Mouse (Mus musculus): ENCODE measurements around the gene Ndufa1.
"Not testable (repeated sequence)": the region's sequence is repeated elsewhere in the genome, so short reads cannot be mapped to it uniquely, and the experiment has no call there.

Gene Ndufa1

GRCm38 (mm10) chrX:37191105-37191743 lies at the start of gene Ndufa1, which contains the start of gene Rnf113a1:
Ndufa1 (minus strand) TSS chrX:37191163.
Rnf113a1 (plus strand) TSS chrX:37191245.
- DNase-seq (ENCODE audit: low spot score in 2 of 2), result peak; percentile 76

GRCm38 (mm10) chrX:37222158-37222557 lies 31.2 kb upstream of the Ndufa1 start, which contains the start of gene Rhox1:
Rhox1 (minus strand) TSS chrX:37222258.
- not testable (repeated sequence) for DNase-seq (ENCODE audit: low spot score in 2 of 2)

- no peak for DNase-seq (ENCODE audit: low spot score in 2 of 2)
Observed at GRCm38 (mm10) chrX:37210941-37211340, 20.0 kb upstream of the Ndufa1 start, which contains the start of gene Gm9. Gm9 (minus strand) TSS chrX:37211041.

- no peak for DNase-seq (ENCODE audit: low spot score in 2 of 2)
Observed at GRCm38 (mm10) chrX:37198676-37199075, 7.7 kb upstream of the Ndufa1 start.

- no peak for DNase-seq (ENCODE audit: low spot score in 2 of 2)
Observed at GRCm38 (mm10) chrX:37191744-37192379, 899 bp upstream of the Ndufa1 start.

- no peak for DNase-seq (ENCODE audit: low spot score in 2 of 2)
Observed at GRCm38 (mm10) chrX:37190755-37191104, 233 bp downstream of the Ndufa1 start.

GRCm38 (mm10) chrX:37184401-37184800 lies 6.6 kb downstream of the Ndufa1 start:
- DNase-seq (ENCODE audit: low spot score in 2 of 2), result not testable (repeated sequence)

GRCm38 (mm10) chrX:37168742-37169141 lies 22.2 kb downstream of the Ndufa1 start, which contains the start of gene Akap14:
Akap14 (minus strand) TSS chrX:37168842.
- no peak for DNase-seq (ENCODE audit: low spot score in 2 of 2)

- peak; percentile 16 to 17 for DNase-seq (ENCODE audit: low spot score in 2 of 2)
Observed at GRCm38 (mm10) chrX:37167085-37167484, 23.9 kb downstream of the Ndufa1 start.

GRCm38 (mm10) chrX:37163115-37163514 lies 27.8 kb downstream of the Ndufa1 start:
- DNase-seq (ENCODE audit: low spot score in 2 of 2), result no peak

- DNase-seq (ENCODE audit: low spot score in 2 of 2), result no peak
Observed at GRCm38 (mm10) chrX:37161169-37161568, 29.8 kb downstream of the Ndufa1 start.

GRCm38 (mm10) chrX:37157839-37158238 lies 33.1 kb downstream of the Ndufa1 start:
- no peak for DNase-seq (ENCODE audit: low spot score in 2 of 2)

GRCm38 (mm10) chrX:37144954-37145353 lies 46.0 kb downstream of the Ndufa1 start:
- peak in 1 of 2 experiments; percentile 26 for DNase-seq (ENCODE audit: low spot score in 2 of 2)

GRCm38 (mm10) chrX:37144498-37144897 lies 46.5 kb downstream of the Ndufa1 start:
- DNase-seq (ENCODE audit: low spot score in 2 of 2), result not testable (repeated sequence)

- DNase-seq (ENCODE audit: low spot score in 2 of 2), result no peak
Observed at GRCm38 (mm10) chrX:37141732-37142131, 49.2 kb downstream of the Ndufa1 start.
